Mouse (Mus musculus): Measurements from ENCODE around the gene Setd3. TPM values are rescaled to one million over a fixed set of nuclear protein-coding genes. Genes with fewer than 3 reads are reported as not detected.

Gene Setd3
- total RNA-seq, 2 experiments from 2014 or later: 100 to 106 TPM

DNA sequence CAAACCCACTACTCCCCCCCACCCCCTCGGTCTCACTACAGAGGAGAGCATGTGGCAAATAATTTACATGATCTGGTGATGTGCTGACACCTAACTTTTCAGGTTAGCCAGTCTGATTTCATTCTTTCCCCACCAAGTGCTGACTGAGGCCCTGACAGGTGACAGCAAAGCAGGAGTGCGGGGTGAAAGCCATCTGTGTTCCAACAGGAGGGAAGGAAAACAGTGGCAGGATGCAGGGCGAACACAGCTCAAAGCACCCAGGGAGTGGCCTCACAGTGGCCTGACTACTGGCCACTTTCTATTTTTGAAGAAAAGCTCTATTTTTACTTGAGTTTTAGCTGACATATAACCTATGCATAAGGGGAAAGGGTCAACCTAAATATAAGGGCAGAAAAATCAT, 15.4 kb downstream of the Setd3 start:
- Histone ChIP-seq H3K27ac (no peak overlapping the region), H3K4me3 (no peak overlapping the region)
- TF ChIP-seq CTCF (IDR thresholded peaks at IDR 0.05): no peak
- intact Hi-C loops (cut with DNase I): no loop called here
- DNase-seq: no peak

DNA sequence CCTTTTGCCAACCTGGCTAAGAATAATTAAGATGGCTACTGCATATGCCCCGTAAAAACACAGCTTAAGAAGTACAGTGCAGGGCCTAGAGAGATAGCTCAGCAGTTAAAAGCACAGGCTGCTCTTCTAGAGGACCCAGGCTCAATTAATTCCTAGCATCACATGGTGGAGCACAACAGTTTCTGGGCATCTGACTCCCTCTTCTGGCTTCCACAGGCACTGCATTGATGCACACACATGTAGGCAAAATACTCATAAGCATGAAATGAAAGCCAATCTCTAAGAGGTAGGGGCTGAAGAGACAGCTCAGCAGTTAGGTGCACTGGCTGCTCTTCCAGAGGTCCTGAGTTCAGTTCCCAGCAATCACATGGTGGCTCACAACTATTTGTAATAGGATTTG, 17.1 kb downstream of the Setd3 start:
- intact Hi-C loops (cut with DNase I): no loop called here
- H3K4me3 ChIP-seq: no peak overlapping the region
- peak; percentile 34 for DNase-seq
- peak; percentile 59 for TF ChIP-seq CTCF (IDR thresholded peaks at IDR 0.05)
- H3K27ac ChIP-seq: no peak overlapping the region

DNA sequence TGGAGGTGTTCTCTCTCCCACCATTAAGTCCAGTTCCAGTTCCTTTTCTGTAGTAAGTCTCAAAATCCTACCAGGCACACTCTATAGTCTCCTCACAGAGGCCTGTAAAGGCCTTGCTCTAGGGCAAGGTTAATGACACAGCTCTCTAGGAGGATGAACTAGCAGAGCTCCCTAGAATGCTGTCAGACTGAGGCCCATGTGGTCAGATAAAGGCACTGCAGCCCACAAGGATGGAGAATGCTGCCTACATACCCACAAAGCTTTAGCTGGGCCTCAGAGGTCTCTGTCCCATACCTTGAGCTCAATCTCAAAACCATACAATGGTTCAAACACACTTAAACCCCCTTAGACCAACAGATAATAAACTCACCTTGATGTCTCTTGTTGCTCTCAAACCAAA, 19.3 kb downstream of the Setd3 start:
- TF ChIP-seq CTCF (IDR thresholded peaks at IDR 0.05): no peak
- Histone ChIP-seq H3K4me3 (no peak overlapping the region), H3K27ac (no peak overlapping the region)
- intact Hi-C loops (cut with DNase I): no loop called here
- DNase-seq: no peak

DNA sequence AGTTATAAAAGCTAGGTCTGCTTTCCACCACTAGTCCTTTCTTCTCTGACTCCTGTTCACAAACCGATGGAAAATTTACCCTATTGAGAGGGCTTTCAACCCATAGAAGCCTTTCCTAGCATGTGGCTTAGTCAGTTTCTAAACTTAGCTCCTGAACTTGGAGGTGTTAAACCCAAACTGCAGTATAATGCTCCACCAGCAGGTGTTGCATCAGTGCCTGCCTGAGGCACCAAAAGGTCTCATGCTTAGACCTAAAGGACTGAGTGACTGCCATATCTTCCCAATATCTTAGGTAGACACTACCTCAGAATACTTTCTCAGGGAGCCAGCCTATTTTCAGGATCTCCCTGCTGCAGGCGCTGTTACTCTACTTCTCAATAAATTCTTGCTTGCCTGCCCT, 26.4 kb downstream of the Setd3 start:
- intact Hi-C loops (cut with DNase I): no loop called here

DNA sequence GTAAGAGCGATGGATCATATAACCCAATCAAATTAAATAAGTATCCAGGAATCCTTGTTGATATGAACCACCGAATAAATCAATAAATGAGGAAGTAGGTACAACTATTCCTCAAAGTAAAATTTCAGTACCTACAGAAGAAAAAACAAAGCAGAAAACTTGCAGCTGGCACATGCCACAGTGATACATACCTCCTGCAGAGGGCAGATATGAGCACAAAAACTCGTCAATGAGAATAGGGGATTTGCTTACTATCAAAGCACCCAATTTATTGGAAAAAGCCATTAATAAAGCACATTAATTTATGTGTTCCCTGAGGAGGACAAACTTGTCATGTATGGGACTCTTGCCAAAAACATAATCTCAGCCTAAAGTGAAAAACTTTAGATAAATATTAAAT, 29.4 kb downstream of the Setd3 start:
- no peak for DNase-seq
- intact Hi-C loops (cut with DNase I): no loop called here
- H3K27ac ChIP-seq: no peak overlapping the region
- peak; percentile 45 for TF ChIP-seq CTCF (IDR thresholded peaks at IDR 0.05)
- H3K4me3 ChIP-seq: no peak overlapping the region

More for the DNA sequence above, 26.4 kb downstream of the Setd3 start:
- no peak overlapping the region for H3K27ac ChIP-seq
- no peak overlapping the region for H3K4me3 ChIP-seq
- peak; percentile 42; the same call in 1 of the 2 replicates for TF ChIP-seq CTCF (IDR thresholded peaks at IDR 0.05)
- no peak for DNase-seq

DNA sequence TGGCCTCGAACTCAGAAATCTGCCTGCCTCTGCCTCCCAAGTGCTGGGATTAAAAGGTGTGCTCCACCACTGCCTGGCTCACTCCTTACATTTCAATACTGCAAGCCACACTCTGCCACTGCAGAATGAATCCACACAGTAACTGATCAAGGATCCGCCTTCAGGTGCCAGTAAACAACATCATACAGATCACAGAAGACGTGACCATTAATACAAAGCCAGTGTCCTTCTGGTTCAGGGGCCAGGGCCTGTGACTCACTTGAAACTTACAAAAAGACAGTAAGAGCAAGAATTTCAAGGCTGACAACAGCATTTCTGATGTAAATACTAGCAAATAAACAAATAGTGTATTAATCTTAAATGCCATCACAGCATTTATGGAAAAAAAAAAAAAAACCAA, 33.9 kb downstream of the Setd3 start:
- Histone ChIP-seq H3K27ac (no peak overlapping the region), H3K4me3 (no peak overlapping the region)
- intact Hi-C loops (cut with DNase I): no loop called here
- DNase-seq: no peak
- no peak for TF ChIP-seq CTCF (IDR thresholded peaks at IDR 0.05)

DNA sequence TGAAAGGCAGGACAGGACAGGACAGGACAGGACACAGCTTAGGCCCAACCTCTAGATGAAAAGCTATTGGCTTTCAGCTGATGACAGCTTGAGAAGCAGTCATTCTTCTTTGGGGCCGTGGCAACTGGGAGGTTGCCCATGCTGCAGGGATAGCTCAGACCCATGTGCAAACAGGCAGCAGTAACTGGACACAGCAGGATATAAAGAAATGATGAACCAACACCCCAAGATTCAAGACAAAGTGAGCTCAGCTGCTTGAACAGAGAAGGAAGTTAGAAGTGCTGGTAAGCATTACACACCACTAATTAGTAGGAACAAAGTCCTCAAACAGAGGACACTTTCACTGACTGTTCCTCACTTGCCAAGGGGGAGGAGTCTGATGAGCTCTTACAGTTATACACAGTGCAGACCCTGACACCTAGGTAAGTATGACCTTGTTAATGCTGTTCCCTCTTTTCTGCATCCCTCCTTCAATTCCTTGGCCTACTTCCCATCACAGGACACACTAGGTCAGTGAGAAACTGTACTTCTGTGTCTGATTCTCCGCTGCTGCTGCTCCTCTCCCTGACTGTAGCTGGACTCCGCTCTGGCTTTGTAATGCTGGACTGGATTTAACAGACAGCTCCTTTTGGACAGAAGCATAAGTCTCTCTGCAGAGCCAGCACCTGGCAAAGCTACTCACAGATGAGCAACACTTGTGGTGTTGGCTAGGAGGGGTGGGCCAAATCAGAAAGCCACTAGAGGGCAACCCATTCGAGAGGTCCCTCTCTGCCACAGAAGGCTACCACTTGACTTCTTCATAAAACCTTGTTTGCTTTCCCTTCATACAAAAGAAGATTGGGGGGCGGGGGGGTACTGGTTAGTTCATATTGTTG, 35.3 kb downstream of the Setd3 start:
- peak; percentile 51 for TF ChIP-seq CTCF (IDR thresholded peaks at IDR 0.05)
- Histone ChIP-seq H3K27ac (peak overlapping the region; percentile 56; the same call in 1 of the 2 replicates), H3K4me3 (no peak overlapping the region)
- peak; percentile 78 for DNase-seq
- intact Hi-C loops (cut with DNase I): no loop called here

DNA sequence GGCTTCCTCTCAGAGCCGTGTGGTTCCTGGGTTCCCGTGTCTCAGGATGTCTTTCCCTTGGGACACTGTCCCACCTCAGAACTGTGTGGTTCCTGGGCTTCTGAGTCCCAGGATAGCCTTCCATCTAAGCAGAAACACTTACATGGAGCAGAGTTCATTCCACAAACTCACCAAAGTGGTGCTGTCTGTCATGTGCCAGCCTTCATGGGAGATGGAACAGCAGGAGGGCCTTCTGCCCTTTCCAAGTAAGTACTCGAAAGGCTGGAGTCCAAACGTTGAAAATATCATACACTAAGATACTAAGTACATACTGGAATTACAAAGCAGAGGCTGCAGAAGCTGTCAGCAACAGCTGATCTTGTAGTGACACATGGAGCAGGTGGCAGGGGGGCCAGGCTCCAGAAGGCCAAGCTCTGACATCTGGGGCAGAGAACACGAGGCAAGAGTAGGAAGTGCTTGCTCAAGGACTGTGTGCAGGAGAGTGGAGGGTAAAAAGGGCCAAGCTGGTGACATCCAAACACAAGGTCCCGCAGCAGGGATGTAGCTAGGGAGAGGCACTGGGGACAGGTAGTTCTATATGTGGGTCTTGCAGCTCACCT, 43.4 kb downstream of the Setd3 start:
- Histone ChIP-seq H3K4me3 (no peak overlapping the region), H3K27ac (peak overlapping the region; percentile 85)
- DNase-seq: peak; percentile 84
- no peak for TF ChIP-seq CTCF (IDR thresholded peaks at IDR 0.05)
- intact Hi-C loops (cut with DNase I): no loop called here

DNA sequence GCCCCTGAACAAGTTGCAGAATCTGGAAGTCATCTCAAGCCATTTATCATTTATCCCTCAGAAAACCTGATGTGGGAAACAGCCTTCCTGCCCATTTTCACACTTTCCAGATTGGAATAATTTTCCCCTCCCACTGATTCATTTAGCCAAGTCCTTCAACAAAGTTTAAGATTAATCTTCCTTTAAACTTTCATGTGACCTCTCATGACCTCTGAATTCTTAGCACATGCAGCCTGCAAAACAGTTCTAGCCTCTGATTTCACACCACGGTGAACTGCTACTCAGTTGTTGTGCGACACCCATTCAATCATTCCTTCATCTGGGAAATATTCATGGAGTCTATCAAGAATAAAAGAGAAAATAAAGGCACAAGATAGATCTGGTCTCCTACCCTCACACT, 45.9 kb downstream of the Setd3 start:
- H3K4me3 ChIP-seq: no peak overlapping the region
- TF ChIP-seq CTCF (IDR thresholded peaks at IDR 0.05): no peak

DNA sequence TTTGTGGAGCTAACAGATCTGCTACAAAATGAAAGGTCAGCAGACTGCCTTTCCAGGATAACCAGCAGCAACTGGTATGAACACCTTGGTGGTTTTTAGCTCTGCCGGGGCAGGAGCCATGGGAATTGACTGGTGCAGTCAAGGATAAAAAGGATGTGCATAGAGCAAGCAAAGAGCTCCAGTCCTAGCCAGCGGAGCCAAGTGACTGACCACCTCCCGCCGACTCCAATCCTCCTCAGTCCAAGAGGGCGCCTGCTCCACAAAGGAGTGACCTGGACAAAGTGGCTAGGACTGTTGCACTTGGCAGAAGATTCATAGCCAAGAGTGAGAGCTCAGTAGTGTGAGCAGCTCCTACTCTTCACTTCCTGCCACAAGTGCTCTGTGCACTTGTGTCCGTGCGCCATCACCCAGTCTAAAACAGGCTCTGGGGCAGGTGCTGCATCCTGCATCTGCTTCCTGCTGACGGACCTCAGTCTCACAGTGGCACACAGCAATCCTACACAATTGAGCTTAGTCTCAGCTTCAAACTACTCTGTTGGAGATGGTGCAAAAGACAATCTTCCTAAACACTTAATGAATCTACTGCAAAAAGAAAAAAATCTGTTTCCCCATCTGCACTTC, 46.6 kb downstream of the Setd3 start:
- Histone ChIP-seq H3K4me3 (no peak overlapping the region), H3K27ac (no peak overlapping the region)
- intact Hi-C loops (cut with DNase I): no loop called here
- DNase-seq: no peak
- no peak for TF ChIP-seq CTCF (IDR thresholded peaks at IDR 0.05)

More for the DNA sequence above, 45.9 kb downstream of the Setd3 start:
- intact Hi-C loops (cut with DNase I): no loop called here
- no peak for DNase-seq
- no peak overlapping the region for H3K27ac ChIP-seq

DNA sequence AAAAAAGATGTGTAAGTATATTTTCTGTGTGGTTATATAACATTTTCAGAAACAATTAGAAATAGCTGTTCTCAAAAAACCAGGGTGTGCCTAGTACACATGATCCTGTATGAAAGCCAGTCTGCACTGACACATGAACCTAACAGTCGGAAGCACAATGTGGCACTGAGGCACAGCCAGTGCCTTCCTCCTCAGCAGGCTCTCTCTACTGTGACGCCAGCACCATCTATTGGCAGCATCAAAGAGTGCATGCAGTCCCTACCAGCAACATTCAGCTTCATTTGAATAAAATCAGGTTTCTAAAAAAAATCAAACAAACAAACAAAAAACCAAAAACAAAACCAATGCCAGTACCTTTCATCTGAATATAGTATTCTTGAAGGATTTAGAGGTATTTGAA, 57.8 kb downstream of the Setd3 start:
- no peak overlapping the region for H3K27ac ChIP-seq
- peak; percentile 98 for TF ChIP-seq CTCF (IDR thresholded peaks at IDR 0.05)
- intact Hi-C loops (cut with DNase I): loop anchor here (2.0 kb wide), 1 partner anchor 80 kb away; no protein-coding TSS in a partner anchor
- DNase-seq: peak; percentile 76
- H3K4me3 ChIP-seq: no peak overlapping the region

DNA sequence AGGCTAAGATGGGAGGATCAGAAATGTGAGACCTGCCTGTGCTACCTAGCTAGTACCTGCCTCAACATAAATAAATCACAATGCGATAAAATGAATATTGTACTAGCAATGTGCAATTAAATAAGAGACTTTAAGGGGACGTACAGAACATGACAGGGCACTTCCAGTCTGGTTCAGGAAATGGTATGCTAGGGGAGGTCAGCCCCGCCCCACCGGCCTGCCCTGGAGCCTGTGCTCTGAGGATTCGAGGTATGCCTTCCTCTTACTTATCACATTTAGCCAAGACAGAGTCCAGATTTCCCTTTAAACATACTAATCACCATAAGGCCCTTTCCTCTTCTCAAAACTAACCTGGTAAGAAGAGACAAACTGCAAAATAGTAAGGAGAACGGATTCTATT, 58.7 kb downstream of the Setd3 start:
- DNase-seq: no peak
- intact Hi-C loops (cut with DNase I): loop anchor here (2.0 kb wide), 1 partner anchor 80 kb away; no protein-coding TSS in a partner anchor
- no peak for TF ChIP-seq CTCF (IDR thresholded peaks at IDR 0.05)
- Histone ChIP-seq H3K27ac (no peak overlapping the region), H3K4me3 (no peak overlapping the region)

DNA sequence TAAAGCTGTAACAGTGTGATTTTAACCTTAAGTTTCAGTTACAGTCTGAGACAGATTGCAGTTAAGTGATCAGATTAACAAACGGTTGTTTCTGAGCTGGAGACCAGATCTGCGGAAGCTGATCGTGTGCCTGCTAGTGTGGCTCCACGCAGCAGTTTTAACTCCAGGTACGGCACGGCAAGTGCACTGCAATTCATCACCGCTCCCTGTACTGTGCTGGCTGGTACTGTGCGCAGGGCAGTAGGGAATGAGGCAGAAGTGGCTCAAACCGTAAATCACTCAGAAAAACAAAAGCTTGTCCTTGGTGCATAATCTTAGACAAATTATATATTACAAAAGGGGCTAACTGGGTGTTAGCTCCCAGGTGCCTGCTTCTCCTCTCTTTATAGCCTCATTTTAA, 59.2 kb downstream of the Setd3 start:
- Histone ChIP-seq H3K4me3 (no peak overlapping the region), H3K27ac (no peak overlapping the region)
- no peak for DNase-seq
- intact Hi-C loops (cut with DNase I): loop anchor here (2.0 kb wide), 1 partner anchor 79 kb away; no protein-coding TSS in a partner anchor
- TF ChIP-seq CTCF (IDR thresholded peaks at IDR 0.05): no peak
